Mouse (Mus musculus) v-Abl transformed pro-B cells (cell line): ENCODE measurements around the gene Clk1.

ENCODE experiments used
- in situ Hi-C, 2 experiments: fragments of 400-800 bp; cut with MboI; formaldehyde crosslinking; loops; one replicate each; pipeline ENCODE4 v1.15.1; 2025; ENCODE audit not compliant: unreplicated experiment in 2 of 2

Clk1 gene

GRCm38 (mm10) chr1:58423371-58424248, at the start of gene Clk1:
Gene Clk1 (minus strand): TSS chr1:58424066.
- in situ Hi-C loops = loop anchor here (10.0 to 25.0 kb wide), 2 partner anchors 291 to 1011 kb away; partner anchors contain the start of genes Cflar (in 1 of the 2), Maip1 (in 1 of the 2) and Tyw5 (in 1 of the 2)

- in situ Hi-C loops = no loop called here
These were observed 41.7 kb upstream of the Clk1 start for GRCm38 (mm10) chr1:58465561-58465960.

DNA sequence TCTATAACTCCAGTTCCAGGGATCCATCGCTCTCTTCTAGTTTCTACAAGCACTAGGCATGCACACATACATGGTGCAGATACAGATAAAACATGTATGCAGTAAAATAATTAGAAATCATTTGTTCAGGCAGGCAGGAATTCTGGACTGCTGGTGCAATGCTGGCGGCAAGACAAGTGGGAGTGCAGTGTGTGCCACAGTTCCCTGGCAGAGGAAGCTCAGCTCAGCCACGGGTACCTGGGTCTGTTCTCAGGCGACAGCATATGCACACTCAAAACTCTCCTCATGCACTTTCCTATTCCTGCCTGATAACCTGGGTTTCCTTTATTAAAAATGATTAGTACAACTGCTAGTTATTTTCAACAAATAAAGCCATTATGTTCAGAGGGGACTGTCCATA, 41.2 kb upstream of the Clk1 start:
- in situ Hi-C loops = no loop called here

GRCm38 (mm10) chr1:58463935-58464334, 40.1 kb upstream of the Clk1 start:
- in situ Hi-C loops = no loop called here

GRCm38 (mm10) chr1:58460566-58460965, 36.7 kb upstream of the Clk1 start:
- in situ Hi-C loops = no loop called here

- in situ Hi-C loops = no loop called here
These were observed 35.0 kb upstream of the Clk1 start for GRCm38 (mm10) chr1:58458867-58459266.

DNA sequence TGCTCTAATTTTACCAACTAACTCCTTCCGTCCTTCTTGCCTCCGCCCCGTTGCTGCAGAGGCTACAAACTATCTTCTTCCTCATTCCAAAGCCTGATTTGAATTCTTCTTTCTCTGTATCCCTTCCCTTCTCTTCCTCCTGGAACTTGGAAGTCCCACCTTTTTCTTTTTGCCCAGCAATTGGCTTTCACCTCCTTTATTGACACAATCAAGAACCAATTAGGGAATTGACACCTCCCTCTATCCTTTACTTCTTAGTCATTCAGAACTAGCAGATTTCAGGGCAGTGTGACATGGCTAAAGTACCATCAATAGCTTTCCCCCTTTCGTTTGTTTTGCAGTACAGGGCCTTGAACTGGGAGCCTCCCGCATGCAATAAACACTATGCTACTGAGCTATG, 34.3 kb upstream of the Clk1 start:
- in situ Hi-C loops = no loop called here

DNA sequence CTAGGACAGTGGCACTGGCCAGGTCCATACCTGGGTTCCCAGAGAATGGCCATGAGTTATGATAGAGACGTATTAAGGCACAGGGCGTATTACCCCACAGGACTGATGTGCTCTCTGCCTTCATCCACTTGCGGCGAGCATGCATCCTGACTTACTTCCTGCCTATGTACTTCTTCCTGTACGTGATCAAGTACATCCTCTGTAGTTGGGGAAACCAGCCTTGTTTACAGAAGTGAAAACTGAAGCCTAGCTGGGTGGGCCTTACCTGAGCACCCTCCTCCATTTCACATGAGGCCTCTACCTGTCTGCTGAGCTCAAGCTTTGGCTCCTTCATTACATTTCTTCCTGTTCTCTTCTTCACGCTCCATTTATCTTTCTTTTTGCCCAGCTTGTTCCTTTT, 30.4 kb upstream of the Clk1 start:
- in situ Hi-C loops = no loop called here

GRCm38 (mm10) chr1:58448396-58448795, 24.5 kb upstream of the Clk1 start:
- in situ Hi-C loops = loop anchor here in 1 of 2 experiments (10.0 kb wide), 2 partner anchors 56 to 226 kb away; partner anchors contain the start of gene Orc2

DNA sequence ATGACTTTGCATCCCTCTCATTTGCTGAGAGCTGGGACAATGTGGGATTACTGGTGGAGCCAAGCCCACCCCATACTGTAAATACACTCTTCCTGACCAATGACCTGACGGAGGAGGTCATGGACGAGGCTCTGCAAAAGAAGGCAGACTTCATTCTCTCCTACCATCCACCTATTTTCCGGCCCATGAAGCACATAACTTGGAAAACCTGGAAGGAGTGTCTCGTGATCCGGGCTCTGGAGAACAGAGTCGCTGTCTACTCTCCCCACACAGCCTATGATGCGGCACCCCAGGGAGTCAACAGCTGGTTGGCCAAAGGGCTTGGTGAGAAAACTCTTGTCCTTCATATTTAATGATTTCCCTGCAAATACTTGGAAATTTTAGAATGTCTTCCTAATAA, 23.9 kb upstream of the Clk1 start:
- in situ Hi-C loops = loop anchor here in 1 of 2 experiments (10.0 kb wide), 2 partner anchors 57 to 227 kb away; partner anchors contain the start of gene Orc2

DNA sequence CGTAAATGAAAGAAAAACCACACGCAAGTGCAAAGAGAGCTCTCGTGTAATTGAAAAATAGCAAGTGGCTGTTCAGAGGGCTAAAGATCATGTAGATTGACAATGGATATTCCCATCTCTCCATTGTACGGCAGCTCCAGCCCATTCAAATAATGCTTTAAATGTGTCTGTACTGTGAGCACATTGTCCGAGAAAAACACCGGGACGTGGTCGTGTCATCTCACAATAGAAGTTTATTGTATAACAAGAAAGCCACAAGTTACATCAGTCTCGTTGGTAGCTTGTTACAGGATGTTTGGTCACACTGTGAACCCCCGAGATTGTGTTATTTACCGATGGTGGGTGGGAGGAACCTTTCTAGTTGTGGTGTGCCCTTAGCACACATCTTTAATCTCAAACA, 22.0 kb upstream of the Clk1 start:
- in situ Hi-C loops = loop anchor here in 1 of 2 experiments (10.0 kb wide), 2 partner anchors 59 to 229 kb away; partner anchors contain the start of gene Orc2

DNA sequence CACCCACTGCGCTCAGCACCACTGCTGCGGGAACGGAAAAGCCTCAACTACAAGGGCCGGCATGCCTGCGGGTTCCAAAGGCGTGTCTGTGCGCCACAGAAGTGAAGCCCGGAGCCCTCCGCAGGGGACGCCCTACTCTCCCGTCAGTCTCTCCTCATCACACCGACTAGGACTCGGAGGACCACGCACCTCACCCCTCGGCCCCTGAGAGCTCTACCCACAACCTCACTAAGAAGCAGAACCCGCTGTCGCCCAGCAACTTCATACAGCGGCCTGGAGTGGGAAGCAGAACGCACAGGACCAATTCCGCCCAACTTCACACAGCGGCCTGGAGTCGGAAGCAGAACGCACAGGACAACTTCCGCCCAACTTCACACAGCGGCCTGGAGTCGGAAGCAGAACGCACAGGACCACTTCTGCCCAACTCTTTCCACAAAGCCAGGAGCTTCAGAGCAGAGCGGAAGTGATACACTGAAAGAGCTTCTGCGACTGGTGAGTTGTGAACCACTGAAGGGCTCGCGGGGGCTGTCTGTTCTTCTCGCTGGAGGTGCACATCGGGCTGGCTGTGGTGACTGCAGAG, 21.4 kb upstream of the Clk1 start, which contains the start of the genes Nif3l1 and Ppil3:
Gene Nif3l1 (plus strand): TSS at position 9 of the 580 bp plus-strand sequence.
Gene Ppil3 (minus strand): TSS at position 344 of the 580 bp plus-strand sequence.
- in situ Hi-C loops = loop anchor here in 1 of 2 experiments (10.0 kb wide), 2 partner anchors 60 to 230 kb away; partner anchors contain the start of gene Orc2

- in situ Hi-C loops = loop anchor here in 1 of 2 experiments (10.0 kb wide), 2 partner anchors 60 to 230 kb away; partner anchors contain the start of gene Orc2
These were observed 20.8 kb upstream of the Clk1 start for GRCm38 (mm10) chr1:58444691-58445090.

GRCm38 (mm10) chr1:58424551-58424950, 685 bp upstream of the Clk1 start:
- in situ Hi-C loops = loop anchor here (10.0 to 25.0 kb wide), 2 partner anchors 290 to 1012 kb away; partner anchors contain the start of genes Cflar (in 1 of the 2), Maip1 (in 1 of the 2) and Tyw5 (in 1 of the 2)

GRCm38 (mm10) chr1:58422879-58423278, 987 bp downstream of the Clk1 start:
- in situ Hi-C loops = loop anchor here (10.0 to 25.0 kb wide), 2 partner anchors 292 to 1011 kb away; partner anchors contain the start of genes Cflar (in 1 of the 2), Maip1 (in 1 of the 2) and Tyw5 (in 1 of the 2)

- in situ Hi-C loops = loop anchor here (10.0 to 25.0 kb wide), 2 partner anchors 294 to 1009 kb away; partner anchors contain the start of genes Cflar (in 1 of the 2), Maip1 (in 1 of the 2) and Tyw5 (in 1 of the 2)
These were observed 2.9 kb downstream of the Clk1 start for GRCm38 (mm10) chr1:58420961-58421360.

DNA sequence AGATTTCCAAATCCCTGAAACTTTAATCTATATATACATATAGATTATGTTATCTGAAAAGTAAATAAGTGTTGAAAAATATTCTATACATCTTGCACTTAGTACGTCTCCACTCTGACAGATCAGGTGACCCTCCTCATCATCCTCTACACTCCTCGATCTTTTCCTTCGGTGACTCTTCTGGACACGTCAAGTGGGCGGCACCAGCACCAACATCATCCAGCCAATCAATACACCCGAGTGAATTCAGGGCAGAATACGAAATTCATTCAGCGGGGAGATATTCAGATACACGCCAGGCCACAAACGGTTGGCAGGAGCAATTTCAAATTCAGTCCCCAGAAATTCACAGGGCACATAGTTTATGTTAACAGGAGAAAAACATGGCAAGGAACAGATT, 3.8 kb downstream of the Clk1 start:
- in situ Hi-C loops = loop anchor here (10.0 to 25.0 kb wide), 2 partner anchors 295 to 1008 kb away; partner anchors contain the start of genes Cflar (in 1 of the 2), Maip1 (in 1 of the 2) and Tyw5 (in 1 of the 2)

- in situ Hi-C loops = loop anchor here in 1 of 2 experiments (25.0 kb wide), 1 partner anchor 1004 kb away; the partner anchor contains the start of genes Maip1 and Tyw5
These were observed 7.8 kb downstream of the Clk1 start for GRCm38 (mm10) chr1:58416048-58416447.

DNA sequence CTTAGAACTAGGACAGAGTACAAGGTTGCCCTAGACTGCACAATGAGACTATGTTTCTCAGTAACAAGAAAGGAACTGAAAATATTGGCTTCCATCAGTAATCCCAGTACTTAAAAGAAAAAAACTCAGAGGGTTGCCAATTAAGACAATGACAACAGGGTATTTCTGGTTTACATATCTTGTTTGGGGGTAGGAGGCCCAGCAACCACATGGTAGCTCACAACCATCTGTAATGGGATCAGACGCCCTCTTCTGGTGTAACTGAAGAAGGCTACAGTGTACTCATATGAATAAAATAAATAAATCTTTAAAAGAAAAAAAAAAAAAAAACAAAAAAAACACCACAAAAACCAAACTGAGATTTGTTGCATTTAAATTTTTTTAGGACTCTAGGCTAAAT, 8.4 kb downstream of the Clk1 start:
- in situ Hi-C loops = loop anchor here in 1 of 2 experiments (25.0 kb wide), 1 partner anchor 1003 kb away; the partner anchor contains the start of genes Maip1 and Tyw5

- in situ Hi-C loops = loop anchor here in 1 of 2 experiments (25.0 kb wide), 1 partner anchor 998 kb away; the partner anchor contains the start of genes Maip1 and Tyw5
These were observed 13.1 kb downstream of the Clk1 start for GRCm38 (mm10) chr1:58410776-58411175.
